ENCODE assay signal across 11 mouse cellular contexts in genomic region chr2:154538710-154539109, GRCm38 (mm10). TPM values are rescaled to one million over a fixed set of nuclear protein-coding genes. Genes with fewer than 3 reads are reported as not detected.
A peak's percentile ranks its signal among the peaks of the same experiment; 100 is the strongest.
DNase-seq lines count a peak whose midpoint lies in the region; ATAC-seq and TF ChIP-seq lines count a peak whose summit lies in the region.
"Had no signal": no experiment of that assay in that cellular context is flagged by ENCODE, and none has a peak within 500 bp of the region (broad histone marks: within the 10 kb centered on the region; RNA-seq: fewer than 3 reads in every experiment).

No protein-coding gene starts in this region.

- H3K27me3 ChIP-seq in lung, embryonic 15.5 days, result no peaks in the 10 kb centered on the region
- no peaks in the 10 kb centered on the region for H3K27me3 ChIP-seq in hindbrain, embryonic 12.5 days
- no peaks in the 10 kb centered on the region for H3K27me3 ChIP-seq in neural tube, embryonic 13.5 days
- no peaks in the 10 kb centered on the region for H3K27me3 ChIP-seq in thymus, adult 2 months (ENCODE audit: control insufficient read depth, insufficient read depth, low read length)
- H3K27me3 ChIP-seq: embryonic facial prominence, embryonic 15.5 days had no signal

- peaks cover 20% of the 10 kb centered on the region for H3K36me3 ChIP-seq in lung, embryonic 15.5 days
- peaks cover 19% of the 10 kb centered on the region for H3K36me3 ChIP-seq in hindbrain, embryonic 12.5 days
- H3K36me3 ChIP-seq in neural tube, embryonic 13.5 days, result peaks cover 43% of the 10 kb centered on the region
- peaks cover 21% of the 10 kb centered on the region; the same call in 1 of the 2 replicates for H3K36me3 ChIP-seq in thymus, adult 2 months (ENCODE audit: control insufficient read depth, insufficient read depth, low read length)

- H3K4me2 ChIP-seq in lung, embryonic 15.5 days, result no peak overlapping the region
- H3K4me2 ChIP-seq in hindbrain, embryonic 12.5 days (replicated peaks), result no peak overlapping the region
- no peak overlapping the region for H3K4me2 ChIP-seq in neural tube, embryonic 13.5 days
- H3K4me2 ChIP-seq: embryonic facial prominence, embryonic 15.5 days had no signal

- H3K9ac ChIP-seq in lung, embryonic 15.5 days, result no peak overlapping the region
- H3K9ac ChIP-seq in hindbrain, embryonic 12.5 days, result no peak overlapping the region
- H3K9ac ChIP-seq in neural tube, embryonic 13.5 days, result no peak overlapping the region
- H3K9ac ChIP-seq: embryonic facial prominence, embryonic 15.5 days had no signal

- TF ChIP-seq CTCF in thymus, adult 2 months (IDR thresholded peaks at IDR 0.05; ENCODE audit: borderline replicate concordance, control insufficient read depth, extremely low read depth, insufficient read depth, low read length, poor library complexity), result no peak

- H3K4me3 ChIP-seq in lung, embryonic 15.5 days, result no peak overlapping the region
- no peak overlapping the region for H3K4me3 ChIP-seq in hindbrain, embryonic 12.5 days
- no peak overlapping the region for H3K4me3 ChIP-seq in neural tube, embryonic 13.5 days
- H3K4me3 ChIP-seq in thymus, adult 2 months (ENCODE audit: control insufficient read depth, insufficient read depth, low read length), result no peak overlapping the region
- H3K4me3 ChIP-seq: embryonic facial prominence, embryonic 15.5 days had no signal

- DNase-seq in cerebellum, postnatal 25 days, result peak; percentile 8 to 23
- DNase-seq in cerebellum, adult 9-11 months, result no peak
- no peak for DNase-seq in lung, postnatal 10 days
- no peak for DNase-seq in thymus, adult 2 months
- DNase-seq in adrenal gland, postnatal 25 days, result no peak
- DNase-seq: adrenal gland, postnatal 10 days had no signal

- peak; percentile 40; the same call in 1 of the 2 replicates for ATAC-seq in lung, embryonic 15.5 days (ENCODE audit: borderline replicate concordance, extremely low read depth, low FRiP score, low TSS enrichment)
- peak; percentile 48; the same call in 1 of the 2 replicates for ATAC-seq in hindbrain, embryonic 12.5 days (ENCODE audit: low FRiP score)
- ATAC-seq in neural tube, embryonic 13.5 days (ENCODE audit: low read depth), result peak; percentile 49; the same call in 1 of the 2 replicates

- no peak for TF ChIP-seq POLR2A in thymus, adult 2 months (IDR thresholded peaks at IDR 0.05; ENCODE audit: control insufficient read depth, extremely low read depth, insufficient read depth, low read length, poor library complexity)

- no peaks in the 10 kb centered on the region for H3K9me3 ChIP-seq in lung, embryonic 15.5 days
- H3K9me3 ChIP-seq in hindbrain, embryonic 12.5 days (replicated peaks), result no peaks in the 10 kb centered on the region
- no peaks in the 10 kb centered on the region for H3K9me3 ChIP-seq in neural tube, embryonic 13.5 days
- H3K9me3 ChIP-seq: embryonic facial prominence, embryonic 15.5 days had no signal

- WGBS in lung, embryonic 15.5 days, result 31% methylated on average over 3 of the region's 3 CpGs
- WGBS in hindbrain, embryonic 12.5 days, result 40% methylated on average over 3 of the region's 3 CpGs
- 40% methylated on average over 3 of the region's 3 CpGs for WGBS in neural tube, embryonic 13.5 days
- WGBS in thymus, adult 2 months, result 93% methylated on average over 3 of the region's 3 CpGs

- peaks cover 3% of the 10 kb centered on the region; the same call in 1 of the 2 replicates for H3K4me1 ChIP-seq in lung, embryonic 15.5 days
- H3K4me1 ChIP-seq in hindbrain, embryonic 12.5 days, result peaks cover 25% of the 10 kb centered on the region
- H3K4me1 ChIP-seq in neural tube, embryonic 13.5 days (replicated peaks), result peaks cover 25% of the 10 kb centered on the region
- no peaks in the 10 kb centered on the region for H3K4me1 ChIP-seq in thymus, adult 2 months (replicated peaks; ENCODE audit: control insufficient read depth, insufficient read depth, low read length)

- H3K27ac ChIP-seq in lung, embryonic 15.5 days, result no peak overlapping the region
- H3K27ac ChIP-seq in hindbrain, embryonic 12.5 days, result peak overlapping the region; percentile 46
- H3K27ac ChIP-seq in neural tube, embryonic 13.5 days (replicated peaks), result 0 out of 2 replicates have a peak overlapping the region, but pooled peaks have one; percentile 46
- no peak overlapping the region for H3K27ac ChIP-seq in thymus, adult 2 months (ENCODE audit: control insufficient read depth, insufficient read depth, low read length)
- H3K27ac ChIP-seq: embryonic facial prominence, embryonic 15.5 days had no signal

RNA-seq across cellular contexts. Expression of gene 1700003F12Rik, which starts 8.2 kb away (rescaled TPM):
- 0.81 and 0.91 TPM in 2 replicates for polyA plus RNA-seq in lung, embryonic 15.5 days (2015; fragmentation: Nextera tagmentation; extraction: Ambion mirVana)
- polyA plus RNA-seq in hindbrain, embryonic 12.5 days (2016; fragmentation: Nextera tagmentation; extraction: Ambion mirVana), result 1.4 and 3.2 TPM in 2 replicates
- polyA plus RNA-seq in neural tube, embryonic 13.5 days (2015; fragmentation: Nextera tagmentation; extraction: Ambion mirVana), result 0.76 and 2.1 TPM in 2 replicates
- polyA plus RNA-seq in thymus, adult 2 months (2012; rRNA removed), result 2.0 and 3.3 TPM in 2 replicates
- not detected in 2 replicates for total RNA-seq in adrenal gland, postnatal 25 days (2021)
- total RNA-seq: heart, postnatal 25 days had no signal

RNA-seq across cellular contexts. Expression of gene Actl10, which starts 12.9 kb away (rescaled TPM):
- 0.20 and 0.22 TPM in 2 replicates for polyA plus RNA-seq in lung, embryonic 15.5 days (2015; fragmentation: Nextera tagmentation; extraction: Ambion mirVana)
- polyA plus RNA-seq in hindbrain, embryonic 12.5 days (2016; fragmentation: Nextera tagmentation; extraction: Ambion mirVana), result 0.92 and 0.96 TPM in 2 replicates
- 0.33 and 0.59 TPM in 2 replicates for polyA plus RNA-seq in neural tube, embryonic 13.5 days (2015; fragmentation: Nextera tagmentation; extraction: Ambion mirVana)
- 0.11 and 0.47 TPM in 2 replicates for polyA plus RNA-seq in thymus, adult 2 months (2012; rRNA removed)
- total RNA-seq in adrenal gland, postnatal 25 days (2021), result 0.21 TPM in 1 of 2 replicates, not detected in the other
- total RNA-seq: adrenal gland, postnatal 10 days; heart, postnatal 25 days had no signal

RNA-seq across cellular contexts. Expression of gene Necab3, which starts 20.0 kb away (rescaled TPM):
- polyA plus RNA-seq in lung, embryonic 15.5 days (2015; fragmentation: Nextera tagmentation; extraction: Ambion mirVana), result 2.1 and 2.9 TPM in 2 replicates
- polyA plus RNA-seq in hindbrain, embryonic 12.5 days (2016; fragmentation: Nextera tagmentation; extraction: Ambion mirVana), result 11.6 and 12.3 TPM in 2 replicates
- polyA plus RNA-seq in neural tube, embryonic 13.5 days (2015; fragmentation: Nextera tagmentation; extraction: Ambion mirVana), result 11.5 and 17.4 TPM in 2 replicates
- 14.8 and 15.7 TPM in 2 replicates for polyA plus RNA-seq in thymus, adult 2 months (2012; rRNA removed)
- 2.0 and 2.1 TPM in 2 replicates for total RNA-seq in adrenal gland, postnatal 25 days (2021)

RNA-seq across cellular contexts. Expression of gene E2f1, which starts 31.0 kb away (rescaled TPM):
- 28.1 and 31.2 TPM in 2 replicates for polyA plus RNA-seq in lung, embryonic 15.5 days (2015; fragmentation: Nextera tagmentation; extraction: Ambion mirVana)
- 25.0 and 30.7 TPM in 2 replicates for polyA plus RNA-seq in hindbrain, embryonic 12.5 days (2016; fragmentation: Nextera tagmentation; extraction: Ambion mirVana)
- 6.0 and 6.3 TPM in 2 replicates for polyA plus RNA-seq in neural tube, embryonic 13.5 days (2015; fragmentation: Nextera tagmentation; extraction: Ambion mirVana)
- 34.0 and 50.3 TPM in 2 replicates for polyA plus RNA-seq in thymus, adult 2 months (2012; rRNA removed)
- total RNA-seq in adrenal gland, postnatal 25 days (2021), result 11.2 and 13.2 TPM in 2 replicates

Comparison
In these comparisons a context has a peak if more than half of its experiments do, and no peak if none do; other contexts are left out.
1. DNase-seq: peak in cerebellum, postnatal 25 days (2 of 2); none in cerebellum, adult 9-11 months (single experiment), lung, postnatal 10 days (single experiment), thymus, adult 2 months (single experiment) and adrenal gland, postnatal 25 days (single experiment).
2. H3K27ac ChIP-seq: peak in hindbrain, embryonic 12.5 days (single experiment) and neural tube, embryonic 13.5 days (single experiment); none in lung, embryonic 15.5 days (single experiment) and thymus, adult 2 months (single experiment).
3. Peak in every context shown above with its lines, with median percentiles within 50 percentile points of each other: ATAC-seq.